Mouse (Mus musculus) bone marrow macrophage, adult 2 months (primary cell): ENCODE measurements around the gene Galm.

ENCODE experiments used
- CTCF ChIP-seq: IDR thresholded peaks from 2 replicates; pipeline ENCODE4 v1.5.1; 2012; ENCODE audit warnings: low read depth, mild to moderate bottlenecking, low read length, moderate library complexity
- POLR2A ChIP-seq: IDR thresholded peaks from 2 replicates; pipeline ENCODE4 v1.6.1; 2012; ENCODE audit warnings: mild to moderate bottlenecking, low read depth, low read length, borderline replicate concordance

- TF ChIP-seq POLR2A (no peak), CTCF (no peak)
Measured at GRCm38 (mm10) chr17:80174146-80174545, 46.9 kb downstream of the Galm start.
